Mouse (Mus musculus) heart, postnatal 0 days (tissue): ENCODE measurements around the gene Relt. TPM values are rescaled to one million over a fixed set of nuclear protein-coding genes. Genes with fewer than 3 reads are reported as not detected.

Experiments used
- ATAC-seq: fragments of 200-750 bp; cut with Nextera tagmentation; 2 replicates; pipeline ENCODE4 v1.8.0; 2017; ENCODE audit warnings: low read depth, moderate number of reproducible peaks, moderate library complexity; ENCODE audit not compliant: insufficient read depth
- DNase-seq: peaks from one replicate; pipeline ENCODE4 v3.0.0-alpha.2; 2016; ENCODE audit warnings: low spot score
- H3K27ac ChIP-seq: fragments of 300-500 bp; sonication (generic); 2 replicates; pipeline ENCODE4 v1.5.1; 2014; ENCODE audit warnings: low read depth, mild to moderate bottlenecking
- H3K27me3 ChIP-seq: fragments of 300-500 bp; sonication (generic); 2 replicates; pipeline ENCODE4 v1.6.1; 2014; ENCODE audit warnings: low read length, mixed read lengths; ENCODE audit not compliant: control insufficient read depth, insufficient read depth
- H3K36me3 ChIP-seq: fragments of 300-500 bp; sonication (generic); replicated peaks from 2 replicates; pipeline ENCODE4 v1.6.1; 2014; ENCODE audit warnings: low read length, mixed read lengths; ENCODE audit not compliant: control insufficient read depth, insufficient read depth
- H3K4me1 ChIP-seq: fragments of 300-500 bp; sonication (generic); 2 replicates; pipeline ENCODE4 v1.6.1; 2014; ENCODE audit warnings: antibody characterized with exemption; ENCODE audit not compliant: control insufficient read depth, insufficient read depth
- H3K4me2 ChIP-seq: fragments of 300-500 bp; sonication (generic); 2 replicates; pipeline ENCODE4 v1.6.1; 2014; ENCODE audit warnings: low read depth, mild to moderate bottlenecking, low read length, moderate library complexity
- H3K4me3 ChIP-seq: fragments of 300-500 bp; sonication (generic); 2 replicates; pipeline ENCODE4 v1.5.1; 2014; ENCODE audit warnings: low read depth, low read length
- H3K9ac ChIP-seq: fragments of 300-500 bp; sonication (generic); replicated peaks from 2 replicates; pipeline ENCODE4 v1.6.1; 2014; ENCODE audit warnings: low read depth, low read length, mixed read lengths
- H3K9me3 ChIP-seq: fragments of 300-500 bp; sonication (generic); replicated peaks from 2 replicates; pipeline ENCODE4 v1.6.1; 2016; ENCODE audit warnings: low read length; ENCODE audit not compliant: control insufficient read depth
- CTCF ChIP-seq: IDR thresholded peaks from 2 replicates; pipeline ENCODE4 v1.5.1; 2016; ENCODE audit warnings: antibody characterized with exemption, control low read depth, low read depth
- EP300 ChIP-seq: IDR thresholded peaks from 2 replicates; pipeline ENCODE4 v1.6.1; 2016; ENCODE audit warnings: antibody characterized with exemption, low read depth
- WGBS: fragments of 180-500 bp; shearing (Covaris S2); extraction: QIAGEN DNeasy Blood & Tissue Kit; methylation state at CpG from one replicate; pipeline ENCODE4 v1.1.7; 2014; 5-methylcytosine and 5-hydroxymethylcytosine counted together
- polyA plus RNA-seq: library from polyadenylated mRNA; unstranded; fragments of >200 nt; fragmentation: Nextera tagmentation; extraction: Ambion mirVana; gene quantifications from 2 replicates; pipeline ENCODE4 v1.2.1, GENCODE M21; 2015
- total RNA-seq: library from RNA; depleted of rRNA; stranded (reverse); fragments of >200 nt; gene quantifications from 2 replicates; pipeline ENCODE4 v1.2.3, GENCODE M21; 2014; ENCODE audit warnings: low replicate concordance

Relt gene
- total and polyA plus RNA-seq, 2 experiments from 2014 or later = 2.3 to 5.1 TPM

DNA sequence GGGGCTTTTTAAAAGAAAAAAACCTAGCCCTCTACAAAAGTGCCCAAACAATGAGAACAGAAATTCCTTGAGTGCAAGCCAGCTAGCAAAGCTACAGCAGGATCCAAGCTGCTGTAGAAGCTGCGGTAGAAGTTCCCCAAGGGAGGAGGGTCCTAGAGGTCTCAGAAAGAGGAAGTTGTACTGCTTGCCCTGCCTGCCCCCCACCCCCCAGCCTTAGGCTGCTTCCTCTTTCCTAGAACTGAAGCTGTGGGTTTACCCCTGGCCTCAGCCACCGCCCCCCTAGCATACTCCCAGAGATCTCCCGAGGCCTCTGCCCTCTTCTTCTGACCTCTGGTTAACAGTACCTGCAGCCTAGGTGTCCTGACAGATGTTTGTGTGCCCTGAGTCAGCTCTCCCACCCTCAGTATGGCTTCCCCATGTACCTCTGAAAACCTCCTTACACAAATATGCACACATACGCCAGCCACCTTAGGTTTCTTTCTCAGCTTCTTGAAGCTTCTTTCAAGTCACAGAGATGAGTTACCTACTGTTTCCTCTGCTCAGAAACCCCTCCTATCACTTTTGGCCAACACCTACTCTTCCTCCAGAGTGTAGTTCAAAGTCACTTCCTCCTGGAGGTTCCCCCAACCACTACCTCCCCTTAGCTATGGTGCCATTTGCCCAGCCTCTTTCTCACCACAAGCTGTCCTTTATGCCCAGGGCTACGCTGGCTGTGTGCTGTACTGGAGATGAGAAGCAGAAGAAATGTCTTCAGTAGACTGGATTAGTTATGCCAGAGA, 7.3 kb downstream of the Relt start:
- DNase-seq (no peak), ATAC-seq (0 out of 2 replicates have a peak, but pooled peaks have one; percentile 20)
- Histone ChIP-seq H3K36me3 (no peaks in the 10 kb centered on the region), H3K4me3 (no peak overlapping the region), H3K27ac (peak overlapping the region; percentile 52), H3K4me1 (peaks cover 56% of the 10 kb centered on the region), H3K4me2 (no peak overlapping the region), H3K9me3 (no peaks in the 10 kb centered on the region), H3K9ac (0 out of 2 replicates have a peak overlapping the region, but pooled peaks have one; percentile 3), H3K27me3 (no peaks in the 10 kb centered on the region)
- WGBS = 68% methylated on average over 5 of the region's 5 CpGs
- no peak for TF ChIP-seq EP300
- TF ChIP-seq CTCF = no peak

DNA sequence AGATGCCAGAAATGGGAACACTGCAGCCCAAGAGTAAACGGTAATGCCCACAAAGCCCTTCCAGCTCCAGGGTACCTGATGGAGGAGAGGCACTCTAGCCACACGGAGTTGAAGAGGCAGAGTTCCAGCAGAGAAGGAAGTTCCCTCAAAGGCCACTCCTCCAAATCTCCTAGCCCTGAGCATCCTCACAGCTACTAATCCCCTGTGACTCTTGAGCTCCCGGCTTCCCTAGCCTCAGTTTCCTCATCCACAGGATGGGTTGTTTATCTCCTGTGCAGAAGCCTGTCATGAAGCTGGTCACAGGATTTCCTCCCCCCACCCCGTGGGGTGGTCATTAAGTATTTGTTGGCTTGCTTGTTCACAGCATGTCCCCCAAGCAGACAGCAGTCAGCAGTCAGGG, 7.9 kb downstream of the Relt start:
- no peaks in the 10 kb centered on the region for H3K9me3 ChIP-seq
- 0 out of 2 replicates have a peak overlapping the region, but pooled peaks have one; percentile 3 for H3K9ac ChIP-seq
- H3K4me3 ChIP-seq = no peak overlapping the region
- no peak for ATAC-seq
- WGBS = 40% methylated on average over 4 of the region's 4 CpGs
- no peaks in the 10 kb centered on the region for H3K27me3 ChIP-seq
- peaks cover 51% of the 10 kb centered on the region for H3K4me1 ChIP-seq
- no peak for DNase-seq
- H3K27ac ChIP-seq = peak overlapping the region; percentile 52
- H3K4me2 ChIP-seq = no peak overlapping the region
- no peaks in the 10 kb centered on the region for H3K36me3 ChIP-seq
- no peak for TF ChIP-seq CTCF
- no peak for TF ChIP-seq EP300

DNA sequence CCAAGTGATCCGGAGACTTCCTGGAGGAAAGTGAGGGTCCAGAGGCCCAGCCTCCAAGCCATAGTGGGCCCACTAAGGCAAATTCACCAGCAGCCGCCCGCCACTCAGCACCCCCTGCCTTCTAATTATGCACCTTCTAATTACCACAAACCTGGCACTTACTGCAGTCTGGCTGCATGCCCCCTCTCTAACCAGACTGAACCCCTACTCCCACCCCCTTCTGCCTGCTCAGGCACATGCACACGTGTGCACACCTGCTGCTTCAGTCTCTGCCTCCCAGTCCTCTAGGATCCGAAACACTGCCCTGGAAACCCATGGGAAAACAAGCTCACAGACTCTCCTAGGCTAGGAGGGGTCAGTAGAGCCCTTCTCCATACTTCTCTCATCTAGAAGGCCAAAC, 8.4 kb downstream of the Relt start:
- Histone ChIP-seq H3K27ac (0 out of 2 replicates have a peak overlapping the region, but pooled peaks have one; percentile 52), H3K4me2 (no peak overlapping the region), H3K9me3 (no peaks in the 10 kb centered on the region), H3K4me3 (no peak overlapping the region), H3K4me1 (peaks cover 46% of the 10 kb centered on the region), H3K36me3 (no peaks in the 10 kb centered on the region), H3K27me3 (no peaks in the 10 kb centered on the region), H3K9ac (no peak overlapping the region)
- WGBS = 86% methylated on average over 5 of the region's 5 CpGs
- TF ChIP-seq CTCF (no peak), EP300 (no peak)
- DNase-seq (no peak), ATAC-seq (no peak)

DNA sequence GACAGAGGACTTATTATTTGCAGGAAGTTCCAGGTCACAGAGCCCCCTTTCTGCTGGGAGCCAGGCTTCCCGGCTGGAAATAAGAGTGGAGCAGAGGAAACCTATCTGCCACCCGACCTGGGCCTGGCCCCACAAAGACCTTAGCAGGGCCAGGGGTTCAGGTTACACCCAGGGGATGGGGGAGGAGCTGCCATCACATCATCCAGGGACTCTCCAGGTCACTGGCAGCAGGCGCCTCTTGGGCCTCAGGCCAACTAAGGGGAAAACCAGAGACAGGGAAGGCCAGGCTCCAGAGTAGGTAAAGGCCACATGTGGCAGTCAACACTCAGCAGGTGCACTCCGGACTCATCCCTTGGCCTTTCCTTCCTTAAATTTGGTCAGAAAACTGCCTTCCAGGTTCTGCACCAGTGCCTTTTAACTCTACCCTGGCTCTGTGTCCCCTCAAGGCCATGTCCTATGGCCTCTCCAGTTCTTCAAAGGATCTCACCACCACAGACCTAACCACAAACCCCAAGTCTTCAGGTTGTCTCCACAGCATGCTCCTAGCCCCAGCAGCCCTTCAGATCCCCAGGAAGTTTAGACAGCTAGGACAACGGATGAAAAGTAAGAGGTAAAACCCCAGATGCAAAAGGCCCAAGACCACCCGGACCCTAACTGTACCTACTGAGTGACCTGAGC, 9.0 kb downstream of the Relt start:
- Histone ChIP-seq H3K4me3 (no peak overlapping the region), H3K4me2 (no peak overlapping the region), H3K4me1 (peaks cover 41% of the 10 kb centered on the region), H3K9me3 (no peaks in the 10 kb centered on the region), H3K36me3 (no peaks in the 10 kb centered on the region), H3K9ac (no peak overlapping the region), H3K27me3 (no peaks in the 10 kb centered on the region), H3K27ac (no peak overlapping the region)
- WGBS = 57% methylated on average over 6 of the region's 6 CpGs
- DNase-seq (no peak), ATAC-seq (no peak)
- TF ChIP-seq CTCF (no peak), EP300 (no peak)

GRCm38 (mm10) chr7:100853396-100853795, 9.8 kb downstream of the Relt start:
- Histone ChIP-seq H3K9ac (no peak overlapping the region), H3K27ac (no peak overlapping the region), H3K36me3 (no peaks in the 10 kb centered on the region), H3K27me3 (no peaks in the 10 kb centered on the region), H3K4me2 (no peak overlapping the region), H3K4me1 (peaks cover 37% of the 10 kb centered on the region), H3K9me3 (no peaks in the 10 kb centered on the region), H3K4me3 (no peak overlapping the region)
- WGBS = 76% methylated on average over 3 of the region's 3 CpGs
- DNase-seq (no peak), ATAC-seq (no peak)
- TF ChIP-seq EP300 (no peak), CTCF (no peak)
